Mouse (Mus musculus) testis, adult 2 months (tissue): ENCODE measurements around the gene Myh9.

ENCODE experiments used
- CTCF ChIP-seq: fragments of 200-500 bp; IDR thresholded peaks from 2 replicates; pipeline ENCODE4 v1.5.1; 2012; ENCODE audit warnings: low read depth, mild to moderate bottlenecking, inconsistent platforms, low read length, moderate library complexity; ENCODE audit not compliant: control insufficient read depth, insufficient read depth, insufficient replicate concordance
- POLR2A ChIP-seq: fragments of 200-500 bp; IDR thresholded peaks from 2 replicates; pipeline ENCODE4 v1.6.1; 2012; ENCODE audit warnings: low read depth, mild to moderate bottlenecking, inconsistent platforms, low read length, moderate library complexity; ENCODE audit not compliant: control insufficient read depth

- no peak for TF ChIP-seq CTCF
- TF ChIP-seq POLR2A = no peak
These were observed 2.3 kb downstream of the Myh9 start for GRCm38 (mm10) chr15:77839529-77840286.
